Mouse (Mus musculus) cerebellum, adult 2 months (tissue): ENCODE results near the gene Gmpr.

Source experiments
- CTCF ChIP-seq: fragments of 200-500 bp; IDR thresholded peaks from 2 replicates; pipeline ENCODE4 v1.5.1; 2011; ENCODE audit warnings: low read depth, mild to moderate bottlenecking, control low read depth, low read length, moderate library complexity, borderline replicate concordance; ENCODE audit not compliant: insufficient read depth
- POLR2A ChIP-seq: fragments of 200-500 bp; IDR thresholded peaks from 2 replicates; pipeline ENCODE4 v1.6.1; 2011; ENCODE audit warnings: low read length, control low read depth, borderline replicate concordance; ENCODE audit not compliant: insufficient read depth

DNA sequence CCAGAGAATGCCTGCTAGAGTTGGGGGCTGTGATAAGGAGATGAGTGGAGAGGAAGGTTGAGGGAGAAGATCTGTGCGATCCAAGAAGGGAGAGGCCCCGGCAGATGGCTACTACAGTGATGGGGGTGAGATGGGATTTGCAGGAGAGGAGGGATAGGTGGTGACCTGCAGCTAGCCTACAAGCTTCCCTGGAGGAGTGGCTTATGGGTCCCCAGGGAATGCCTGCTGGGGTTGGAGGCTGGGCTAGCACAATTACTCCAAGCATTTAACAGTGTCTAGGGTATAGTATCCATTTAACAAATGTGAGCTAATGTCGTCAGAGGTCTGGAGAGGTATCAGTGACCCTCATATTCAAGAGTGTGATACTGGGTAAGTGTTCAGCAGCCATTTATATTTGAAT, 7.9 kb upstream of the Gmpr start:
- TF ChIP-seq CTCF = no peak
- TF ChIP-seq POLR2A = no peak
